Mouse (Mus musculus): Measurements from ENCODE around the gene Unk.
"Not testable (repeated sequence)": the region's sequence is repeated elsewhere in the genome, so short reads cannot be mapped to it uniquely, and the experiment has no call there.

Unk gene

GRCm38 (mm10) chr11:116011529-116012261 lies 18.4 kb upstream of the Unk start:
- DNase-seq = no peak

GRCm38 (mm10) chr11:116012262-116012947 lies 17.7 kb upstream of the Unk start, which contains the start of gene Galk1:
Galk1 (minus strand) TSS chr11:116012719.
- DNase-seq = peak; percentile 96 to 99

- DNase-seq = no peak
These were observed 15.3 kb upstream of the Unk start for GRCm38 (mm10) chr11:116014821-116015220.

GRCm38 (mm10) chr11:116018106-116018505 lies 12.0 kb upstream of the Unk start:
- peak in 1 of 2 experiments; percentile 46 for DNase-seq

GRCm38 (mm10) chr11:116018867-116019266 lies 11.3 kb upstream of the Unk start:
- DNase-seq = not testable (repeated sequence)

GRCm38 (mm10) chr11:116019360-116019791 lies 10.7 kb upstream of the Unk start:
- no peak for DNase-seq

- no peak for DNase-seq
These were observed 10.1 kb upstream of the Unk start for GRCm38 (mm10) chr11:116019976-116020411.

- DNase-seq = no peak
These were observed 9.6 kb upstream of the Unk start for GRCm38 (mm10) chr11:116020519-116020922.

GRCm38 (mm10) chr11:116021328-116022220 lies 8.5 kb upstream of the Unk start:
- no peak for DNase-seq

- no peak for DNase-seq
These were observed 7.8 kb upstream of the Unk start for GRCm38 (mm10) chr11:116022256-116022780.

- not testable (repeated sequence) for DNase-seq
These were observed 6.9 kb upstream of the Unk start for GRCm38 (mm10) chr11:116023074-116023770.

- DNase-seq = peak; percentile 85 to 90
These were observed 6.3 kb upstream of the Unk start for GRCm38 (mm10) chr11:116023771-116024355.

- DNase-seq = peak; percentile 94 to 96
These were observed 5.7 kb upstream of the Unk start for GRCm38 (mm10) chr11:116024356-116024808.

- DNase-seq = no peak
These were observed 4.9 kb upstream of the Unk start for GRCm38 (mm10) chr11:116025056-116025845.

- DNase-seq = no peak
These were observed 2.4 kb upstream of the Unk start, which contains the start of gene H3f3b for GRCm38 (mm10) chr11:116027756-116028155. H3f3b (minus strand) TSS chr11:116027962.

- no peak for DNase-seq
These were observed 1.8 kb upstream of the Unk start for GRCm38 (mm10) chr11:116028177-116028865.

- DNase-seq = no peak
These were observed 846 bp upstream of the Unk start for GRCm38 (mm10) chr11:116029086-116029865.

- peak in 1 of 2 experiments; percentile 42 for DNase-seq
These were observed 1.1 kb downstream of the Unk start for GRCm38 (mm10) chr11:116030898-116031845.
